Mouse (Mus musculus) lung, postnatal 36 days (tissue): Measurements from ENCODE around the gene Dap.

Source experiments
- DNase-seq: peaks from one replicate; pipeline ENCODE4 v3.0.0; 2022; ENCODE audit warnings: mixed read lengths

Dap gene

GRCm38 (mm10) chr15:31309526-31309925 is 85.4 kb downstream of the Dap start:
- DNase-seq, result peak; percentile 28

- DNase-seq, result no peak
These were observed 87.9 kb downstream of the Dap start for GRCm38 (mm10) chr15:31312001-31312400.

GRCm38 (mm10) chr15:31315630-31316231 is 91.6 kb downstream of the Dap start:
- peak; percentile 92 for DNase-seq

- no peak for DNase-seq
These were observed 93.1 kb downstream of the Dap start for GRCm38 (mm10) chr15:31317056-31317805.

GRCm38 (mm10) chr15:31318158-31318955 is 94.2 kb downstream of the Dap start:
- DNase-seq, result peak; percentile 45

GRCm38 (mm10) chr15:31319046-31319445 is 94.9 kb downstream of the Dap start:
- DNase-seq, result no peak

GRCm38 (mm10) chr15:31320598-31321377 is 96.7 kb downstream of the Dap start:
- no peak for DNase-seq

GRCm38 (mm10) chr15:31323684-31324083 is 99.6 kb downstream of the Dap start:
- DNase-seq, result no peak
